Mouse (Mus musculus) liver (tissue): ENCODE data around the gene Tmem37.
A peak's percentile ranks its signal among the peaks of the same experiment; 100 is the strongest.

ENCODE experiments used
- DNase-seq: peaks from one replicate; pipeline ENCODE4 v3.0.0-alpha.2; 2020; ENCODE audit warnings: mixed read lengths

The Tmem37 gene

DNA sequence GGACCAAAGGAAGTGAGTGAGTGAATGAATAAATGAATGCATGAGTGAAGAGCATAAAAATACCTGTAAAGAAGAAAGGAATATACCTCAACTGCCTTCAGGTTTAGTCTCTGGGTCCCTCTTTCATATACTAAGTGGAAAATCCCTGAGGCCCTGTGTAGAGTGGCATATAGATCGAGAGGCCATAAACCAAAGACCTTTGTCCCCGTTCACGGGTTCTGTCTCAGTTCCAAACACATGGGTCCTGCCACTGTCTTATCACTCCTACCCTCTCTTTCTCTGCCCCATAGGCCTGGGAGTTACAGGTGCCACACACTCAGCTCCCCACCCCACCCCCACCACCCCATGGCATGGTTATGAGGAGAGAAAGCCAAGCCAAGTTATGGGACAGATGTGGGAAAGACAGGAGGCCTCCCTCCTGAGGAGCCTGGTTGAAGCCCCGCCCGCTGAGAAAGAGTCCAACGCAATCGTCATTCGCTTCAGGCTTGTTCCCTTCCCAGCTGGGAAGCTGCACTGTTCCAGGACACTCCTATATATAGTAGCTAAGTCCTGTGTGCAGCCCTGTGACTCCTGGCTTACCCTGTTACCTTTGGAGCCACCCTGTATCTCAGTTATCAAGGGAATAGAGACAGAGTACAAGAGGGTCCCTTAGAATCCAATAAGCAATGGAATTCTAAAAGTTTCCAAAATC, 17.2 kb upstream of the Tmem37 start:
- no peak for DNase-seq

DNA sequence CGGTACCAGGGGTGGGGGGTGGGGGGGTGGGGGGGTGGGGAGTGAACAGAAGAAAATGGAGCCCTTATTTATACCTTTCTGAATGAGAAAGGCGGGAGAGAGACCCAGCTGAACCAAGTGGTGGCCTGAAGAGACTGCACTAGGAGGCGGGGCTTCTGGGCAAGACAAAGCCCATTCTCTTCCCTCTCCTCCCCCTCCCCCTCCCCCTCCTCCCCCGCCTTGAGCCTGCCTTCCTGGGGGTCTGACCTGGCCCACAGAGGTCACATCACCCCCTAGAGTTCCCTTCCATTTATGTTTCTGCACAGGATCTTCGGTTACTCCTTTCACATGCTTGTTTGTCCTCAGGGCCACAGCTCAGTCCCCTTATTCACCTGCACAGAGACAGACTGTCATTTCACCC, 15.3 kb upstream of the Tmem37 start:
- DNase-seq: no peak

DNA sequence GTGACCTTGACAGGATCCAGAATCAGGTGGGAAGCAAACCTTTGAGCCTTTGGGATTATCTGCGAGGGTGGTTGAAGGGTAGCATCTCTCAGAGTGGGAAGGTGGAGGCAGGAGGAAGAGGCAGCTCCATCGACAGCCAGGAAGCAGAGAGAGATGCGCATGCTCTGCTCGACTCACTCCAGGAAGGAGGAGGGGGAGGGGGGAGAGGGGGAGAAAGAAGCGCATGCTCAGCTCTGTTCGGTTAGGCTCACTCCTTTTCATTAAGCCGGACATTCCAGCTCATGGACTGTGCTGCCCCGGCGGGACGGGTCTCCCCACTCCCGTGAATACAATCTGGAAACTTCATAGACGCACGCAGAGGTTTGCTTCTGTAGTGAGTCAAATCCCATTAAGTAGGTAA, 12.8 kb upstream of the Tmem37 start:
- no peak for DNase-seq

- no peak for DNase-seq
Measured at GRCm38 (mm10) chr1:120085696-120086095, 11.8 kb upstream of the Tmem37 start.

DNA sequence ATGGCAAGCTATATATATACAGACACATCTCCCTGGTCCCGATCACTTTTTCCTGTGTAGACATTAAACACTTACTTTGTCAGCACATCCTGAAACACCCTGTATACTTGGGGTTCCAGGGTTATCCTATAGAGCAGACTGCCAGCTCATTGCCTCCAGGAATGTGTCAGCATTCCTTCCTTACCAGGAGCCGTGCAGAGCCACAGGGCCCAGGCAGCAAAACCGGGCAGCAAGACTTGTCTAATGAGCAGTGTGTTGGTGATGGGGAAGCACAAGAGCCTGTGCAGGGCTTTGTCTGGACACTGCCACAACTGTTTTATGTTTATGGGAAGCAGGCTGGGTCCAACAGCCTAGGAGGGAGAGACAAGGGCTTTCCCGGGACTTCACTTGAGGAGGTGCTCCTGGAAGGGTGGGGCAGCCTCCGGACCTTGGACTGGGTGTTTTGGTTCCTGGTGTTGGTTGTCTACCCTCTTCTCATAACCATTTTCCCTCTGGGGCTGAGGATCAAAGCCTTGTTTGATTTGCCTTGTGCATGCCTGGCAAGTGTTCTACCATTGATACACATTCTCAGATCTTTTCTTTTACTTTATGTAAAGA, 10.1 kb upstream of the Tmem37 start:
- DNase-seq: no peak

DNA sequence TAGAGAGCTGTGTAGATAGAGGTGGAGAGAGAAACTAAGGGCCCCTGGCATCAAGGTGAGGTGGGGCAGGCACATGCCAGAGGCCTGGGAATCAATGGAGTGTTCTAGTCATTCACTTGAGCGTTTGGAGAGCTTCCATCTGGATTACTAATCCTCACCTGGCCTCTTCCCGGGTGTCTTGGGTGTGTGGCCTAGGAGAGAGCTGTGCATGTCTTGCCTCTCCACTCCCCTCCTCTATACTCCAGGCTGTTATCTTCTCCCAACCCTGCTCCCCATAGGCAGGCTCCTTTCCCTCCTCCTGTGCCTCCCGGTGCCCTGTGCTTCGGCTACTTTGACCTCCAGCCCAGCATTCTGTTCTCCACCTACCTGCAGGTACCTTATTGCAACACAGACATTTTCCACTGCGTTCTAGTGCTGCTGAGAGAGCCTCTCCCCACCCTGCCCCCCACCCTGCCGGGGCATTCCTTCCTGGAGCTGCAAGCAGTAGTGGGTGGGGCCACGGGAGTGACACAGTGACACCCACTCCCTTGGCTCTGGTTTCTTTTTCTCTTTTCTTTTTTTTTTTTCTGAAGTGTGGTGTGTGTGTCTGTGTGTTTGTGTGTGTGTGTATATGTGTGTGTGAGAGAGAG, 9.2 kb upstream of the Tmem37 start:
- peak; percentile 60 for DNase-seq

- DNase-seq: no peak
Measured at GRCm38 (mm10) chr1:120080632-120081031, 6.8 kb upstream of the Tmem37 start.

- DNase-seq: no peak
Measured at GRCm38 (mm10) chr1:120077746-120078410, 4.0 kb upstream of the Tmem37 start.

DNA sequence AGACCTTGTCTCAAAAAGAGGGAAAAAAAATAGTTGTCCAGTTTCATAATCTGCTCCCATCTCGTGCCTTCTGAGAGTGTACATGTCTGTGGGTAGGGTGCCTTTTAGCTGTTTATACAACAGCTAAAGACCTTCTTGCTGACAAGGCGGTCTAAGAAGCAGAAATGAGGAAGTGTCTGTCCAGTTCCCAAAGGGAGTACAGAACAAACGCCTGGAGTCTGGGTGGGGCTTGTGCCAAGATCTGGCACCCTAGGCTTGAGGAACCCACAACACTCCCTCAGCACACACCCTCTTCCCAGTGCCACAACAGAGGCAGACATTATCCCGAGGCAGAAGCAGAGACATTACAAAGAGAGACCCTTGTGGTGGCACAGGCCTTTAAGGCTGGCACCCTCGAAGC, 1.6 kb upstream of the Tmem37 start:
- DNase-seq: no peak

DNA sequence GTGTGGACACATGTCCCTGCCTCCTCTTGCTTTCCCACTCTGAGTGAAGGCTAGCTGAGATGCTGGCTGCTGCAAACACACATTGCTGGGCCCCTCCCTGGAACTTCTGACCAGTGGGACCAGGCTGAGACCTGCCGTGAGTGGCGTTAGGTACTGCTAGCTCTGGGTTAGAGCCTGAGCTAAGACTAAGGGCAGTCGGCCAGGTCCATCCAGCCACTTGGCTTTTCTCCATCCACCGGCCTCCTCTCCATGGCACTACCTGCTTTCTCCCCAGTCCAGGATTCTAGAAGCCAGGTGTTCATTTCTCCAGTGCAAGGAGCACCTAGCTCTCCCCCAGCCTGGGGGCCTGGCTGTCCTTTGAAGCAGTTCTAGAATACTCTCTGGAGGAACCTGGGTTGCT, 1.1 kb upstream of the Tmem37 start:
- no peak for DNase-seq

DNA sequence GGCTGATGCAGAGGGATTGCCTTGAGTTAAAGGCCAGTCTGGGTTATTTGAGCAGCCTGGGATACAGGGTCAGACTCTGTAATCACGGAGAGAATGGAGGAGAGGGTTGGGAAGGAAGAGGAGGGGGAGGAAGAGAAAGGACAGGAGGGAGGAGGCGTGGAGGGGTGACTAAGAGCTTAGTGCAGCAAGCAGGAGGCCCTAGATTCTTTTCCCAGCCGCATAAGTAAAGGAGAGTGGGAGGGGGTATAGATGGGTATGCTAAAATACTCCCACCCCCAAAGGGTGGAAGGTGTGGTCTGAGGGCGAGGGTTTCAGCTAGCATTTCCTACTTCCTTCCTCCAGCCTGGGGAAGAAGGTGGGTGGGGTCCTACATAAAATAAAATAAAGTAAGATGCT, 431 bp upstream of the Tmem37 start:
- DNase-seq: no peak

- DNase-seq: peak; percentile 45
Measured at GRCm38 (mm10) chr1:120072900-120073299, 974 bp downstream of the Tmem37 start.

DNA sequence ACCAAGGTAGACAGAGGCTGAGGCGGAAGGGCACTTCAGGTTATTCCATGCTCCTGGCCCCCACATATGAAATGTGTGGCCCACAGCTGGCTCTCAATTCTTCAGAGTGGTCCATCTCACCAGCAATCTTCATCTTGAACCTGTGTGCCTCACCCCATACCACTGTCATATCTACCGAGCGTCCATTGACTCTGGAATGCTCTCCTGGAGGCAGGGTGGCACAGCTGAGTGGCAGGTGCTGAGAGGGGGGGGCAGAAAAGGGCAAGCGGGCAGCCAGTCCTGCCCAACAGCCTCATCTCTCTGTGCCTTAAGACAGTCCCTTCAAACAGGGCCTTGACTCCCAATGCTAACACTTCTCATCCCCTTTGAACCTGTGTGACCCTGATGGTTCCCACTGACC, 2.7 kb downstream of the Tmem37 start:
- no peak for DNase-seq

GRCm38 (mm10) chr1:120070168-120070567, 3.7 kb downstream of the Tmem37 start:
- DNase-seq: no peak

- no peak for DNase-seq
Measured at GRCm38 (mm10) chr1:120069120-120069519, 4.8 kb downstream of the Tmem37 start.

DNA sequence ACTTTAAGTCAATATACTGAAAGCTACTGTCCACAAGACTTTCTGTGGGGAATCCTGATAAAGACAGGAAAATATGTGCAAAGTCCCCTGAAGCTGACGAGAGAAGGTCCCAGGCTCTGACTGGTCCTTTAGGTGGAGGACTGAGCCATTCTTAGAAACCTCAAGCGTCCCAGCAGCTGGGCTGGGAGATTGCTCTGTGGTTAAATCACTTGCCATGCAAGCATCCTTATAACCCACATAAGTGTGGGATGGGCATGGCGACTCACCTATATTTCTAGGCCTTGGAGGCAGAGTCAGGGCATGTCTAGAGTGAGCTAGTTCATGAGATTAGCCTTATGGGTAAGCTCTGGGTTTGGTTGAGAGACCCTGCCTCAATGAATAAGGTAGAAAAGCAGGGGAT, 7.2 kb downstream of the Tmem37 start:
- DNase-seq: no peak

DNA sequence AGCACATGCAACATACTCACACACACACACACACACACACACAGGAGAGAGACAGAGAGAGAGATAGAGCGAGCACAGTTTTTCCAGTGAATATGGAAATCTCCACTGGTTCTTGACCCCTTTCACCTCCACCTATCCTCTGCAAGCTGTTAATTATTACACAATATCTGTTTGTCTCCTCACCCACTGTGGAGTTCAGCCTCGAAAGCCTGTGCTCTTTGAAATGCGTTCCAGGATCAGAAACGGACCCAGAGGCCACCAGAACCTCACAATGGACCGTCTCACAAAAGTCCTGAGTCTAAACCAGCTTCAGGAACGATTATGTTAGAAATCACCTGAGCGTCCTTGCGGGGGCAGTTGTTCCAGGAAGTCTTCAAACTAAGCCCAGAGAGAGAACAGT, 7.7 kb downstream of the Tmem37 start:
- DNase-seq: no peak

DNA sequence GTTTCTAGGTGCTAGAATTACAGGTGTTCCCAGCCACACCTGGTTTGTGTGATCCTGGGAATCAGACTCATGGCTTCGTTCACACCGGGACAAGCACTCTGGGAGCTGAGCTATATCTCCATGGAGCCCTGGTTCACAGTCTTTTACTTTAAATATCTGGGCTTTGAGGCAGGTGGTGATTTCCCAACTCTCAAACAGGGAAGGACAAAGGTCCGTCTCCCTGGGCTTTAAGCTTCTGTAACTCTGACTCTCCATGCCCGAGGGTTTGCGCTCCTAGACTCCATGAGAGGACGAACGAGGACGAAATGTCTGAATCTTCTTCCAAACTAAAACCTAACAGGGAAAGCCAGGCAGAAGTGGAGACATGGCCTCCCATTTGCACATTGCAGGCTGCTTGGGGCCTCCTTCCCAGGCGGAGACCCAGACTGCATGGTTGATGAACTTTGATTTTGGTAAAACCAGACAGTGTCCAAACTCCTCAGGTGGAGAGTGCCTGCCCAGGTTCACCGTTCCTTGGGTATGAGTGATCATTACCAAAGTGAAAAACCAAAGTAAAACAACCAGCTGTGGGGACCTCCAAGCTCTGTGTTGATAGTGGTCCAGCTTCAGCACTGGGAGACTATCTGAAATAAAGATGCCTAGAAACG, 9.7 kb downstream of the Tmem37 start:
- DNase-seq: no peak

DNA sequence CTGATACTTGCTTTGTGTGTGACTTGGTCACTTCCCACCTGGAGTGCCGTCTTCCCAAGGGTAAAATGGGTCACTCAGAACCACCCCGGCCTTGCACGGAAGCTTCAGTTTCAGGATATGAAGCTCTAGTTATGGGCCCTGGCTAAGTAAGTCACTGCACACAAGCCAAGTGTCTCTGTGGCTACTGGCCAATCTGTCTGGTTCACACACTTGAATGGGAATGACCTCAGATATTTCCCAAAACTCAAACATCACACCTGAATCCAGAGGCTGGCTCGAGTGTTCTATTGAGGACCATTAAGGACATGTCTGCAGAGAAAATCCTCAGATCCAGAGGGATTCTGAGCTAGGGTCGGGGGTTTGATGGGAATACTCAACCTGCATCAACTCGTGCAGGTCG, 11.6 kb downstream of the Tmem37 start:
- no peak for DNase-seq

GRCm38 (mm10) chr1:120060687-120061086, 13.2 kb downstream of the Tmem37 start:
- DNase-seq: no peak

- DNase-seq: no peak
Measured at GRCm38 (mm10) chr1:120057674-120058430, 16.0 kb downstream of the Tmem37 start.

DNA sequence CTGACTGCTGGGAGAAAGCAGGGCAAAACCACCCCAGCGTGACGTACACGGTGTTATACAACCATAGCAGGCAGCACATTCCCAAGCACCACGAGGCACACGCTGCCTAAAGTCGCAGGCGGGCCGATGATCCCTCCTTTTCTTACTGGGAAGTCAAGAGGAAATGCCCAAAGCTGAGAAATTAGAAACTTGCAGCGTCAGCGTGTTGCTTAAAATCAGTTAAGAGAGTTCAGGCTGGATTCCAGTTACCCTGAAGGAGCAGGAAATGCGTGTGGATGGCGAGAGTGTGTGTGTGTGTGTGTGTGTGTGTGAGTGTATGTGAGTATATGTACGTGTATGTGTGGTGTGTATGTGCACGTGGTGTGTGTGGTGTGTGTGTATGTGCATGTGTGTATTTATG, 16.8 kb downstream of the Tmem37 start:
- DNase-seq: no peak

DNA sequence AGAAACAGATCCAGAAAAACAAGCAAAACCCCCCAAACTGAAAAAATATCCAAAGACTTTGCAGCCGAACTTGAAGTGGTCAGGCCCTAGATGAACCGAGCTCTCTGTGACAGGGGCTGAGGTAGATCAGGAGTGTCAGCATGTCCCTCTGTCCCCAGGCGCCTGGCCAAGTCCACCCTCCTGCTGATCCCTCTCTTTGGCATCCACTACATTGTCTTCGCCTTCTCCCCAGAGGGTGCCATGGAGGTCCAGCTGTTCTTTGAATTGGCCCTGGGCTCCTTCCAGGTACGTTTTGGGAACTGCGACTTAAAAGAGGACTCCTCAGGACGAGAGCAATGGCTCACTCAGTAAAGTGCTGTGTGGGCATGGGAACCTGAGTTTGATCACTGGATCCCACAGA, 17.6 kb downstream of the Tmem37 start:
- DNase-seq: no peak
